Mouse (Mus musculus) lung, adult 18-20 months (tissue): ENCODE results near the gene Spin1.

Source experiments
- DNase-seq, 2 experiments: peaks; one replicate each; pipeline ENCODE4 v3.0.0; 2022; ENCODE audit warnings: mixed read lengths in 2 of 2

Spin1 gene

GRCm38 (mm10) chr13:51147106-51147505 lies 46.4 kb downstream of the Spin1 start:
- DNase-seq, result peak; percentile 42 to 72

GRCm38 (mm10) chr13:51152966-51153669 lies 52.4 kb downstream of the Spin1 start:
- DNase-seq, result no peak

GRCm38 (mm10) chr13:51153670-51154030 lies 53.0 kb downstream of the Spin1 start:
- DNase-seq, result no peak

- DNase-seq, result no peak
Observed at GRCm38 (mm10) chr13:51155178-51156013, 54.7 kb downstream of the Spin1 start.

- no peak for DNase-seq
Observed at GRCm38 (mm10) chr13:51156014-51156386, 55.3 kb downstream of the Spin1 start.

- DNase-seq, result no peak
Observed at GRCm38 (mm10) chr13:51157291-51157690, 56.6 kb downstream of the Spin1 start.

- no peak for DNase-seq
Observed at GRCm38 (mm10) chr13:51161672-51162071, 61.0 kb downstream of the Spin1 start.

GRCm38 (mm10) chr13:51162246-51162645 lies 61.6 kb downstream of the Spin1 start:
- no peak for DNase-seq

GRCm38 (mm10) chr13:51166711-51167110 lies 66.0 kb downstream of the Spin1 start:
- DNase-seq, result no peak

- DNase-seq, result peak; percentile 49 to 58
Observed at GRCm38 (mm10) chr13:51170215-51170614, 69.5 kb downstream of the Spin1 start.

- peak; percentile 67 to 72 for DNase-seq
Observed at GRCm38 (mm10) chr13:51170691-51171680, 70.3 kb downstream of the Spin1 start, which contains the start of gene Nxnl2. Nxnl2 (plus strand) TSS chr13:51171022.

- DNase-seq, result no peak
Observed at GRCm38 (mm10) chr13:51172601-51173000, 71.9 kb downstream of the Spin1 start.

GRCm38 (mm10) chr13:51178932-51179331 lies 78.3 kb downstream of the Spin1 start:
- no peak for DNase-seq

GRCm38 (mm10) chr13:51179362-51179761 lies 78.7 kb downstream of the Spin1 start:
- peak in 1 of 2 experiments; percentile 20 for DNase-seq

GRCm38 (mm10) chr13:51182236-51182635 lies 81.6 kb downstream of the Spin1 start:
- no peak for DNase-seq

GRCm38 (mm10) chr13:51184896-51185295 lies 84.2 kb downstream of the Spin1 start:
- DNase-seq, result no peak

GRCm38 (mm10) chr13:51190336-51190735 lies 89.7 kb downstream of the Spin1 start:
- DNase-seq, result no peak

- peak in 1 of 2 experiments; percentile 18 for DNase-seq
Observed at GRCm38 (mm10) chr13:51191416-51192140, 90.9 kb downstream of the Spin1 start.

- DNase-seq, result no peak
Observed at GRCm38 (mm10) chr13:51193893-51194292, 93.2 kb downstream of the Spin1 start.

- DNase-seq, result no peak
Observed at GRCm38 (mm10) chr13:51197699-51198098, 97.0 kb downstream of the Spin1 start.

- DNase-seq, result peak in 1 of 2 experiments; percentile 15
Observed at GRCm38 (mm10) chr13:51198186-51198585, 97.5 kb downstream of the Spin1 start.
